Mouse (Mus musculus) gastrocnemius, adult 8-10 months (tissue): ENCODE measurements around the gene Gsk3b. TPM values are rescaled to one million over a fixed set of nuclear protein-coding genes. Genes with fewer than 3 reads are reported as not detected.
A peak's percentile ranks its signal among the peaks of the same experiment; 100 is the strongest.
"Not testable (repeated sequence)": the region's sequence is repeated elsewhere in the genome, so short reads cannot be mapped to it uniquely, and the experiment has no call there.

Experiments
- DNase-seq, 2 experiments: peaks; one replicate each; pipeline ENCODE4 v3.0.0; 2022; ENCODE audit warnings: low spot score in 2 of 2
- total RNA-seq, 4 experiments: library from RNA; stranded (reverse); gene quantifications; 2 replicates each; pipeline ENCODE4 v1.2.4; 2022

Gsk3b gene
- total RNA-seq, result 10 to 100 TPM; 63.7 to 77.1 (median 71.3) TPM

DNA sequence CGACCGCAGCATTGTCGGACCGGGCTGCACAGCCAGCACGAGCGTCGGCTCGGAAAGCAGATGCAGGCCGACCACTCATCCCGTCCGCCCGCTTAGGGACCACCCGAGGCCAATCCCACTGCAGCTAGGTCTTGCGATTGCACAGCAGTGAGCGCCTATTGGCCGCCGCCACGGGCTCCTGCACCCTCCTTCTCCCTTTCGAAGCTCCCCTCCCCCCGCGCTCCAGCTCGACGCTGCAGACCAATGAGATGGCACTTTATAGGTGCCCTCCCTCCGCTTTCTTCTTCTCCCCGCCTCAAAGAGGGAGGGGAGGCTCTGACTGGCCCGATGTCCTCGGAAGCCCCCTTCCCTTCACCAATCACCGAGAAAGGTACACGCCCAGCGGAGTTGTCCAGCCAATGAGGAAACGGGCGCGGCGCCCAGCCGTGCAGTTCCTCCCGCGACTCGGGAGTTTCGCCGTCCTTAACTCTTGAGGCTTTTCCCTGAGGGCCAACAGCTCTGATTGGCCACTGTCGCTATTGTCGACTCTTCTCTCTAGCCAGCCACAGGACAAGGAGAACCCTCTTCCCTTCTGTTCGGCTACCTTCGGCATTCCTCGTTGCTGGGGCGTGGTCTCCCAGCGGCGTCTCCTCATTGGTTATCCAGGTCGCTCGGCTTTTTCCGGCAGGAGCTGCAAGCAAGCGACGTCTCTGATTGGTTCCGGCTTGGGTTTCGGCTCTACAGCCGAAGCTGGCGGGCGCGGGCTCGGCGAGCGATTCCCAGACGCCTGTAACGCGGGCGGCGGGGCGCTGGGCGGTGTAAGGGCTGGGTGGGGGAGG, at the start of gene Gsk3b:
Gene Gsk3b (plus strand): TSS at position 373 of the 818 bp plus-strand sequence.
- DNase-seq, result peak; percentile 99

DNA sequence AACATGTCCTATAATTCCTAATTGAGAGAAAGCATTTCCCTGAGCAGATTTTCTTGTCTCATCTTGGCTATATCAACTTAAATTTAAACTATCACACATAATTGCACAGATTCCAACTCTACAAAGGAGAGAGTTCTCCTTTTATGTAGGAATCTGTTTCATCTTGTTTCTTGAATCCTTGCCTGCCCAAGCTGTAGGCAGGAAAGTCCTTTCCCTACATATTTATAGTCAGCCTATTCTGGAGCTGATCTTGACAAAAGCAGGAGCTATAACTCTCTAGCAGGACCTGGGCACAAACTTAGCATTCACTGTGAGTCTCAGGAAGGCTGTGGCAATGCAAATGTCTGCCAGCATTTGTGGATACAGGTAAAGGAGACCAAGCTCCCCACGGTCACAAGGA, 46.6 kb upstream of the Gsk3b start:
- DNase-seq, result no peak

DNA sequence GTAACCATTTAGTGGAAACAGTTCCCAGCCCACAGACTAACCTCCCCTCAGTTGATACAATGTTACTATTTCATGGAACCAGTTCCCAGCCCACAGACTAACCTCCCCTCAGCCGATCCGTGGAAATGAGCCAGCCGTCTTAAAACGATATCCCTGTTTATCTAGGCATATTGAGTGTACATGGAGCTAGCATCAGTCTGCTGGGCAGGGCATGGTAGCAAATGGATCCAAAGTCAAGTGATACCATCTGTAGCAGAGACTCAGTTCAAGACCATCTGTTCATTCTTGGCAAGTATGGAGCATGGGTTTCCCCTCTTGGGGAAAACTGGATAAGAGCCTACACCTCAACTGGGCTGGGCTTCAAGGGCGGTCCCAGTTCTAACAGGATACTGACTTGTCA, 44.2 kb upstream of the Gsk3b start:
- no peak for DNase-seq

DNA sequence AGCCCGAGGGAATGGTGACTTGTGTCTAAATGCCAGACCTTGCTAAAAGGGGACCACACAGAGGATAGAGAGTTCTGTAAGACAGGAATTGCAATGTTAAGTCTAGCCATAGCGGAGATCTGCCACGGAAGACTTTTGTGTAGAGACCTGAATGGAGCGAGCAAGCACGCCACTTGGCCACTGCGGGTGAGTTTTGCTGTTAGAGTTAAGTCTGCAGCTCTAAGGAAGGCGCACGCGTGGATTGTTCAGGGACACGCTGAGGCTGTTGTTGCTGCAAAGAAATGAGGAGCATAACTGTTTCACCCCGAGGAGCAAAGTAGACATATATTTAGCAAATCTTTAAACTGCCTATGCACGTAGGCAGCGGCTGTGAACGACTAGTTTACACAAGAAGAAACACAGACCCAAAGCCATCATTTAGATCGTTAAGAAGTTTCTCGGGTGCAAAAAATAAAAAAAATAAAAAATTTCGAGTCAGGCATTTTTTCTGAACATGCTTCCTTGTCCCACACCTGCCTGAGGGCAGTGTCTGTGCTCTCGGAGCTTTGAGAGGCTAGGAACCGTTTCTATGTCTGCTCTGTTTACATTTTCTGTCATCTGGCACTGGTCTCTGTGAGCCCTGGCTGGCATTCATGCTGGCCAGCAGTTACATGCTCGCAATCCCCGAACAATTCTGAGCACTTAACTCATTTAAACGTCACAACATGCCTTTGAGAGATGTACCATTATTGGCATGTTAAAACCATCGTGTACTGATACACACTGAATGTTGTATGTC, 40.8 kb upstream of the Gsk3b start:
- DNase-seq, result no peak

DNA sequence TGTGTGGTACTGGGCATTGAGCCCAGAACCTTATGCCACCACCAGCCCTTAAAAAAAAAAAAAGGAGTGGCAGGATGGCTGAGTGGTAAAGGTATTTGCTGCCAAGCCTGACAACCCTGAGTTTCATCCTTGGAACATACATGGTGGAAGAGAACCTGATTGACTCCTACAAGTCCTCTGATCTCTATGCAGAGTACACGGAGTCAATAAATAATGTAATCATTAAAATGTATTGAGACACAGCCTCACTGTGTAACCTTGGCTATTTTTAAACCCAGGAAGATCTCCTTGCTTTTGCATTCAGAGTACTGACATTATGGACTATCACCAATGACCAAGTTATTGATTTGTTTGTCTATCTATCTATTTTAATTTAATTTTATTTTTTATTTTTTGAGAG, 30.9 kb upstream of the Gsk3b start:
- DNase-seq, result no peak

DNA sequence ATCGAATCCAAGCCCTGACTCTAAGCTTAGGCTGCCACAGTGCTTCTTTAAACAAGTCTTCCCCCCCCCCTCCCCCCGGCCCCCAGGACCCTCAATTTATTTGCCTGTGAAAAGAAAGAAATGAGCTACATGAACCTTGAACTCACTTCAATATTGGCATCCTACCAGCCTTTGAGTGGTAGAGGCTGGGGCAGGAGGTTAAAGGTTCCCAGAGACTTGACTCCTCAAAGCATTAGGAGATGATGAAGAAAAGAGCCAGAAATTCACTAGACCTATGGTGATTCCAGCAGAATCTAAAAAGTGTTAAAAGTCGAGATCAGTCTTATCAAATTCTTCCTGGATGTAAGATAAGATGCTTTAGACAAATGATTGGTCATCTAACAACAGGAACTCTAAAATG, 30.0 kb upstream of the Gsk3b start:
- DNase-seq, result no peak

DNA sequence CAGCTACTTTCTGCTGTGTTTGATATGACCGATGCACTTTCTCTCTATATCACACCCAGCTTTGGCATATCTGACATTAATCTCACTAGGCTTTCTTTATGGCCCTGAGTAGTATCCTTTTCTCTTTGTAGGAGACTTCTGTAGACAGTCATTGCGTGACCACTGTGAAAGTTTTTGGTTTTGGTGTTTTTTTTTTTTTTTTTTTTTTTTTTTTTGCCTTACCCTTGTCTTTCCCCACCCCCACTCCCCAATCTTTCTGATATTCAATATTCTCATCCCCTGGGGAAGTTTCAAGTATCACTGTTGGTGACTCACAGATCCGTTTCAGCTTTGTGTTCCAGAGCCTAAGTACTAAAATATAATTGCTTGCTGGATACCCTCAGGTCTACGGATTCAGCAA, 29.2 kb upstream of the Gsk3b start:
- DNase-seq, result no peak

DNA sequence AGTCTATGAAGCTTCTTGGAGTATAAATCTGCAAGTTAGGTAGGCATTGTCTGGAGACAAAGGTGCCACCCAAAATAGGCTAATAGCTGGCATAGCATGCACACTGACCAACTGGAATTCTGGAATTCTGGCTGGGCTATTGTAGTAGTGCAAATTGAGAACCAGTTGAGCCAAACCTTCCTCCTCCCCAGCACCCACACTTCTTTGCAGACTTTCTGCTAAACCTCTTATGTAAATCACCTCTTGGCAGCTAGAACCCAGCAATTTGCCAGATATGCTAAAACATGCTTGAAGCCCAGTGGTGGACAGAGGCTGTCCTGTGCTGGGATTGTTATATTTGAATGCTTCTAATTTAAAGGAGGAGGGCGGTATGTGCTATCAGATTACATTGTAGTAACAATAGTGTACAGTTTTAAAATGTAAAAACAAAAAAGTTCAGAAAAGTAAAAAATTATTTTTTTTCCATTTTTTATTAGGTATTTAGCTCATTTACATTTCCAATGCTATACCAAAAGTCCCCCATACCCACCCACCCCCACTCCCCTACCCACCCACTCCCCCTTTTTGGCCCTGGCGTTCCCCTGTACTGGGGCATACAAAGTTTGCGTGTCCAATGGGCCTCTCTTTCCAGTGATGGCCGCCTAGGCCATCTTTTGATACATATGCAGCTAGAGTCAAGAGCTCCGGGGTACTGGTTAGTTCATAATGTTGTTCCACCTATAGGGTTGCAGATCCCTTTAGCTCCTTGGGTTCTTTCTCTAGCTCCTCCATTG, 14.8 kb upstream of the Gsk3b start:
- not testable (repeated sequence) for DNase-seq

DNA sequence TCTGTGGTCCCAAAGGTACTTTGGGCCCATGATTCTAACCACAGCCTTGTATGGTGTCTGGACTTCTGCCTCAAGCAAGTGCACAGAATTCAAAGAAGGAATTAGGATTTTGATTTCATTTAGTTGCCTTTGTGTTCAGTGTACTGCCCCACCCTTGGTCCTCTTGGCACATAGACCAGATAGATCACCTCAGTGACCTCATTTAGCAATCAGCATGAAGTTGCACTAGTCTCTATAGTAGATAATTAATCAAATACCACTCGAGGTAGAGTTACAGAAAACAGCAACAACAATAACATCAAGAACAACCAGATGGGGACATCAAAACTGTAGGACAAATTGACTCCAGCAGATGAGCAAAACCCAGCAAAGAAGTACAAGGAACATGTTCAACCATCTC, 8.6 kb upstream of the Gsk3b start:
- no peak for DNase-seq

DNA sequence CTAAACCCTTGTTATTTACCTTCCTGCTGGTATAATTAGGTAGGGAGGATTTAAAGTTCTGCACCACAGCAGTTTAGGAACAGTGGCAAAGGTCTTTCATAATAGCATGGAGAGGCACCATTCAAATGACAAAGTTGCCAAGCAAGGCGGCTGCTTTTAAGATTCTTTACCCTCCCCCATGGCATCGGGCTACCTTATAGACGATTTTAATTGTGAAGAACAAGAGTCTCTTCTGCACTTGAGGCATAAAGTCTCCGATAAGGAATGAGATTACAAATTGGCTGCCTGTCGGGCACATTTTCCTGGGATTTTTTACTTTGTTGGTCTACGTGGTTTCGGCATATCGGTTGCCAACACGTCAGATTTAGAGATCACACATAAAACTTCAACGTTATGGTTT, 1.6 kb upstream of the Gsk3b start:
- DNase-seq, result no peak

DNA sequence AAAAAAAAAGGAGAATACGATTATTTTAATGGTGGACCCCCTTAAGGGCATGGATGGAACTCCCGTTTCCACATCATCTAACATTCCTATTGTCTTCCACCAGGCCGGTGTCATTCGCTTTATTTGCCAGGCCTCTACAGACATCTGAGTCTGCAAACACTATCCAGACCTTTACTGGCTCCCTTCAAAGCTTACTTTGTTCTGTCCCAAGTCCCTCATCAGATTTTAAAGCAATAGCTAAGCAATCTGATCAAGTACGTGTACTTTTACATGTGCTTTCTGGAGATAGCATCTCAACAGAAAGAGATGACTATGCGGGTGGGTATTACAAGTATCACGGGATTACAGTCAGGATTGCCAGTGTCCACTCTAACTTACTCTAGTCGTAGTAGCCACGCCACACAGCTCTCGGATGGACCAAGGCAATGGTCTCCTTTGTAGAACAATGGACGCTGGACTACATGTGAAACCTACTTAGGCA, 1.1 kb upstream of the Gsk3b start:
- DNase-seq, result no peak

DNA sequence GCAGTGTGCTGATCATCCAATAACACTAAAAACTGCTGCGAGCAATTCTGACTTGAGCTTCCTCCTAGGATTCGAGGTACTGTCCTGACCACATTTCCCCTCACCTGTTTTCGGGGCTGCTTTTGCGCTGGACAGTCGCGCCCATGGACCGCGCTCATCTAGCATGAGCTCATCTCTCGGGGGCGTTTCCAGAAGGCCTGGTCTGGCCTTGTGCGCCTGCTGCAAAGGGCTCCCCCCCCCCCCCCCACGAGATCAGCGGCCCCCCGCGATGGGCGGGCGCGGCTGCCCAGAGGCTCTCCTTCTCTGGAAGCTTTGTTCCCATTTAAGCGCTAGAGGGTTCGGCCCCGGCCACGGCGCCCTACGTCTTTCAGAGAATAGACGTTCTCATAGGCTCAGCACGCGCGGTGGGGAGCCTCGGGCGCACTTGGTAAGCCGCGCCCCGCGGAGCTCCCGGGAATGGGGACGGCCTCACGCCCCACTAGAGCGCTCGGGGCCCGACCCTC, 624 bp upstream of the Gsk3b start:
- DNase-seq, result peak in 1 of 2 experiments; percentile 65

DNA sequence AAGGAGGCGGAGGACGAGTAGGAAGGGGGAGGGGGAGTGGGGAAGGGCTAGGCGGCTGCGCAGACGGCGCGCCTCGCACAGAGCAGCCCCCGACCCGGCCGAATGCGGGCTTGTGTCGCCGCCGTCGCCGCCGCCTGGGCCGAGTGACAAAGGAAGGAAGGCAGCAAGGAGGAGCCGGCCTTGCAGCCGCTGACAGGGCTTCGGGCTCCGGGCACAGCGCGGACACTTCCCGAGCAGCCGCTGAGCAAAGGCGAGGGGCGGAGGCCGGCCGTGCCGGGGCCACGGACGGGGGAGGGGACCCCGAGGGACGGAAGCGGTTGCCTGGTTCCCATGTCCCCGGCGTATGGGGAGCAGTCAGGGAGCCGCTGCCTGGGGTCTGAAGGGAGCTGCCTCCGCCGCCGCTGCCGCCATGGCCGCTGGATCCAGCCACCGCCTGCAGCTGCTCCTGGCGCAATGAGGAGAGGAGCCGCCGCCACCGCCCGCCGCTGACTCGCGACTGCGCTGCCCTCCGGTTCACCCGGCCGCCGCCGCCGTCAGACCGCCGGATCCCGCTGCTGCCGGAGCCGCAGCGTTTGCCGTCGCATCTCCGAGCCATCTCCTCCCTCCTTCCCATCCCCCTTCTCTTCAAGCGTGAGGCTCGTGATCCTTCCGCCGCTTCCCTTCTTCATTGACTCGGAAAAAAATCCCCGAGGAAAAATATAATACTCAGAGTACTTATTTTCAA, 808 bp downstream of the Gsk3b start:
- no peak for DNase-seq

DNA sequence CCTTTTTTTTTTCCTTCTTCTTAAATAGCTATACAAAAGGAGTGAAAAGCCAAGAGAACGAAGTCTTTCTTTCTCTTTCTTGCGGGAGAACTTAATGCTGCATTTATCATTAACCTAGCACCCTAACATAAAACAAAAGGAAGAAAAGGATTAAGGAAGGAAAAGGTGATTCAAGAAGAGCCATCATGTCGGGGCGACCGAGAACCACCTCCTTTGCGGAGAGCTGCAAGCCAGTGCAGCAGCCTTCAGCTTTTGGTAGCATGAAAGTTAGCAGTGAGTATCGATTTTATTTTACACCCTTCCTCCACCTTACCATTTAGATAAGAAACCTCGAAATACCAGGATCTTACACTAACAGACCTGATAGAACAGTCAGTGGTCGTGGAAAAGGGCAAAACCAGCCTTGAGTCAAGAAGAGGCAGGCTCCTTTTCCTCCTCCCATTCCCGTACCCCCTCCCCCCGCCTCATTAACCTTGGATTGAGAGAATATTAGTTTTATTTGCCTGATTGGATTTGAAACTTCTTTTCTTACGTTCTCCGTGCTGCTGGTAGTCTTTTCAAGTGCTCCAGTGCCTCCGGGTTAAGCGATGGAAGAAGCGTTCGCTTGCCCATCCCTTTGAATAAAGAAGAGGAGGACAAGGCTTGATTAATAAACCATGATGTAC, 1.7 kb downstream of the Gsk3b start:
- DNase-seq, result no peak

DNA sequence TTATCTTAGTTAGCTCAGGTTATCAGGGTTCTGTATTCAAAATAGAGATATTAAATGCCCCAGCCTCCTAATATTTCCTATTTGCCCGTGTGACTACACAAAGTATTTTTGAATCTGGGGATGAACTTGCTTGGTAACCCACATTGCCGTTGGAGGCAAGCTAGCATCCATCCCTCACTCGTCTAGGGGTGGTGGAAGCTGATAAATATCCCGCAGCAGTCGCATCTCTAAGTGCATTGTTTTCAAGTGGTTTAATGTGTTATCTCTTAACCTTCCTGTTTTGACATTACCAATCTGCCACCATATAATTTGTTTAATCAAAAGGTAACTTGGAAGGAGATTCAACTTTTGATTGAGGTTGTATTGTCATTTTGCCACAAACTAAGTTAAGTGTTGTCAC, 2.2 kb downstream of the Gsk3b start:
- DNase-seq, result no peak

DNA sequence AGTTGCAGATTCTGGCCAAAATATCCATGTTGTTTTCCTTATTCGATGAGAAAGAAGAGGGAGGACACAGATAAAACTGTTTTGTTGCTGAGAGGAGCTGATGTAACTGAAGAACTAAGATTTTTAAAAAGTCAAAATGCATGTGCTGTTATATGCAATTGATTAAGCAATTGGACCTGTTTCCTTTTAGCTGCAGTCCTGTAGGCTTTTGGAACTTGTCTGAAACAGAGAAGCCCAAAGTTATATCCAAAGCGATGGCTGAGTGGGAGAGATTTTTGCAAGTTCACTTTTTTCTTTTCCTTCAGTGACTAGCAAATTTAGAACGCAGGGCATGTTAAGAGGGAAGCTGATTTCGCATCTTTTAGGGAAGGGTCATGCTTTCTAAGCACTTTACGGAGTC, 2.9 kb downstream of the Gsk3b start:
- no peak for DNase-seq

DNA sequence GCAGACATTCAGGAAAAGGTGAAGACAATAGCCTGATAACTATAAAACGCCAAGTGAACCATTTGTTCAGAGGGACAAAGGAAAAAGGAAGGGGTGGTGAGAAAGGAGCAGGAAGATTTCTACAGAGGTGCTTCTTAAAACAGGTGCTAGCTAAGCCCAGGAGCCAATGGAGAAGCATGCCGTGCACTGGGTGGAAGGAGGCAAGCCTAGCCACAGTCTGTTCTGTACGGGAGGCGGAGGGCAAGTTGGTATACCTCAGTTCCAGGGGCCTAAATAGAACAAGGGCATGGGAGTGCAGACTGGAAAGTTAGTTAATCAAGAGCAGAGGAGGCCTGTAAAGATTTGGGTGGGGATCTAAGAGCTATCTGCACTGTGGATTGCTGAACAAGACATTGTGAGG, 3.8 kb downstream of the Gsk3b start:
- DNase-seq, result no peak

DNA sequence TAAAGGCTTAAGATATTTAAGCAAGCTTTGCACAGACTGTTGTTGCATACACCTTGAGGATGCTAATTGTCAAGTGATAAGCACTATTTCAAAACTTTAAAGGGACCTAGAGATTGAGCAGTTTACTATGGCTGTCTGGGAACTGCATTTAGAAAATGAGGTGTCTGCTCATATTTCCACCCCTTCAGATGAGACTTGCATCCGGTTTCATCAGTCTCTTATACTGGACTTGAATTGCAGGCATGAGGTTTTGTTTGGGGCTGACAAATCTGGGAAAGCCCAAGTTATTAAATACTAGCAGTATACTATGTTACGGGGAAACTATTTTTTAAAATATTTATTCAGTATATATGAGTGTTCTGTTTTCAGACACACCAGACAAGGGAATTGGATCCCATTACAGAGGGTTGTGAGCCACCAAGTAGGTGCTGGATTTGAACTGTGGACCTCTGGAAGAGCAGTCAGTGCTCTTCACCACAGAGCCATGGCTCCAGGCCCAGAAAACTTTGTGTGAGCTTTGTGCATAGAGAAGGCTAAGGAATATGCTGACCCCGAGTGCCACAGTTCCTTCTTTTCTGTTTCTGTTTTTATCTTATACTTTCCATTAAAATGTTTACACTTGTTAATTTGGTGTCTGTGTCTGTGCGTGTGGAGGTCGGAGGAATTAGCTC, 6.5 kb downstream of the Gsk3b start:
- DNase-seq, result no peak

DNA sequence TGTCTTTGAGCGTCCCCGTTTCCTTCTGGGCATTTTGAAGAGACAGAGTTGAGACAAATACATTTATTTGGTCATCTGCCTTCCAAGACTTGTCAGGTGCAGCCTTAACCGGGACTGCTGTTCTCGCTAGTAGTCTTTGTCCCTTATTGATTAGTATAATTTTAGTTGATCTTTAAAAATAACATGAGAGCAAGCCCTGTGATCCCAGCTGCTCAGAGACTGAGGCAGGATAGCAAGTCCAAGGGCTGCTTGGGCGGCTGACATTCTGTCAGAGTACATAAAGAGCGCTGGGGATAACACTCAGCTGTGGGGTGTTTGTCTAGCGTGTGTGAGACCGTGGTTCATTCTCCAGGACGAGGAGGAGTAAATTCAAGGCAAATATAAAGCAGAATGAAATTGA, 8.7 kb downstream of the Gsk3b start:
- no peak for DNase-seq

DNA sequence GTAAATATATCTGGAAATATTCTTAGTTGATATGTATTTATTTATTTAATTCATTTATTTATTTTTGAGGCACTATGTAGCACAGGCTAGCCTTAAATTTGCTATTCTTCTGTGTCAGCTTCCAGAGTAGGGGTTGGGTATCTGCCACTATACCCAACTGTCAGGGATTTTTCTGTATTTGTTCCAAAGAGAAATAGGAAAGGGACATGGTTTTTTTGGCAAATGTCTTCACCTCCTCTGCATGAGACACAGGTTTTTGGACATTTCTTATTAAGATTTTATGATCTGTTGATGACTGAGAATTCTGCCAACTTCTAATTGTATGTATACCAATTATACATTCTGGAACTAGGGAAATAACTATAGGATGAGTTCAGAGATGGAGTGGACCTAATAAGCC, 10.5 kb downstream of the Gsk3b start:
- DNase-seq, result no peak
